8 mouse cellular contexts compared by ENCODE assay signal in the genomic region with DNA sequence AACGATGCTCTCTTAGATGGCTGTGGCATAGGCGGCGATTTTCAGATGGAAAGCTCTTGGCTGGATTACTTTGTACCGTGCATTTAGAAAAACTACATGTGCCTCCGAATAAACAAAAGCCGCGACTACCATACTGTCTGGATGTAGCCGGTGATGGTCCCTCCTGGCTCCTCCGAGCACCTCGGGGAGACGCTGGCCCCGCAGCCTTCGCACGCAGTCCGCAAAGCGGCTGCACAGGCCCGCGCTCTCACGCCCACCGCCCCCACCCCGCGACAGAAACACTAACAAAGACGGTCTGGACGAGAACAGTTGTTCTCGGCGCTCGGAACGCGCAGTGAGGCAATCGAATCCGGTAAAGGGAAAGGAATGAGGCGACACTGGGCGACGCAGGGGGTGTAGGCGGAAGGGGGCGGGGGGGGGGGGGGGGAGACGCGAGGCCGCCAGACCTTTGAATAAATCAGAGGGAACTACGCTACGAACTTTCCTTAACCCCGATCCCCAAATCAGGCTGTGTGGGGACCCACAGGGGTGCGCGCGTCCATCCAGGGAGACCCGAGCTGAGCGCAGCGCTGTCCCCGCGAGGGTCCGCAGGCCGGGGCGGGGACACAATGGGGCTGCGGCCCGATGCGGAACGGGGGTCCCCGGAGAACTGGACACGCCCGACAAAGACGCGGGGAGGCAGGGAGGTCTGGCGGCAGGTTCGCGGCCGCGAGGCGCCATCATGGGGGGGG. TPM values are rescaled to one million over a fixed set of nuclear protein-coding genes. Genes with fewer than 3 reads are reported as not detected.
DNase-seq lines count a peak whose midpoint lies in the region; ATAC-seq and TF ChIP-seq lines count a peak whose summit lies in the region.

No protein-coding gene starts in this region.

- peak overlapping the region; percentile 74 for H3K4me2 ChIP-seq in intestine, embryonic 16.5 days (ENCODE audit: low read depth, low read length)
- H3K4me2 ChIP-seq in liver, postnatal 0 days (ENCODE audit: low read depth, low read length) = peak overlapping the region; percentile 75
- peak overlapping the region; percentile 80 for H3K4me2 ChIP-seq in neural tube, embryonic 13.5 days

- TF ChIP-seq EP300 in liver, postnatal 0 days (IDR thresholded peaks at IDR 0.05; ENCODE audit: low read depth) = no peak

- H3K27ac ChIP-seq in left cerebral cortex, adult 2 months = peak overlapping the region; percentile 93
- H3K27ac ChIP-seq in brown adipose tissue, adult 24 weeks (replicated peaks; ENCODE audit: low read depth, low read length) = peak overlapping the region; percentile 94
- H3K27ac ChIP-seq in intestine, embryonic 16.5 days (ENCODE audit: low read length) = peak overlapping the region; percentile 97
- H3K27ac ChIP-seq in liver, postnatal 0 days (ENCODE audit: low read depth) = peak overlapping the region; percentile 96
- peak overlapping the region; percentile 99 for H3K27ac ChIP-seq in neural tube, embryonic 13.5 days (replicated peaks)

- no peak for TF ChIP-seq CTCF in left cerebral cortex, adult 2 months (IDR thresholded peaks at IDR 0.05)
- no peak for TF ChIP-seq CTCF in liver, postnatal 0 days (IDR thresholded peaks at IDR 0.05; ENCODE audit: low read depth)

- ATAC-seq in intestine, embryonic 16.5 days = peak; percentile 40
- ATAC-seq in liver, postnatal 0 days = peak; percentile 42
- peak; percentile 81 for ATAC-seq in neural tube, embryonic 13.5 days (ENCODE audit: low read depth)

- peak overlapping the region; percentile 85 for H3K4me3 ChIP-seq in left cerebral cortex, adult 2 months
- peak overlapping the region; percentile 99 for H3K4me3 ChIP-seq in brown adipose tissue, adult 24 weeks (ENCODE audit: insufficient read depth, low read depth, low read length)
- peak overlapping the region; percentile 89 for H3K4me3 ChIP-seq in intestine, embryonic 16.5 days (ENCODE audit: low read length)
- peak overlapping the region; percentile 84 for H3K4me3 ChIP-seq in liver, postnatal 0 days (ENCODE audit: low read depth, low read length)
- peak overlapping the region; percentile 84 for H3K4me3 ChIP-seq in neural tube, embryonic 13.5 days

- under 1% methylated on average over 53 of the region's 68 CpGs for WGBS in intestine, embryonic 16.5 days
- under 1% methylated on average over 47 of the region's 68 CpGs for WGBS in liver, postnatal 0 days (ENCODE audit: insufficient replicate concordance)
- under 1% methylated on average over 57 of the region's 68 CpGs for WGBS in neural tube, embryonic 13.5 days

- intact Hi-C loops in left cerebral cortex, adult 2 months (cut with DNase I) = loop anchor here (2.0 to 5.0 kb wide), 6 partner anchors 48 to 576 kb away; partner anchors contain the start of genes Lsm6, Otud4 and Zfp827

- no peaks in the 10 kb centered on the region for H3K36me3 ChIP-seq in intestine, embryonic 16.5 days (ENCODE audit: control insufficient read depth, insufficient read depth, low read length)
- no peaks in the 10 kb centered on the region for H3K36me3 ChIP-seq in liver, postnatal 0 days (replicated peaks; ENCODE audit: insufficient read depth, low read length)
- H3K36me3 ChIP-seq in neural tube, embryonic 13.5 days = no peaks in the 10 kb centered on the region

- H3K27me3 ChIP-seq in intestine, embryonic 16.5 days (replicated peaks; ENCODE audit: control insufficient read depth, insufficient read depth, low read length) = no peaks in the 10 kb centered on the region
- 0 out of 2 replicates have a peak, but pooled peaks cover 8% of the 10 kb centered on the region for H3K27me3 ChIP-seq in liver, postnatal 0 days (ENCODE audit: insufficient read depth, low read length)
- H3K27me3 ChIP-seq in neural tube, embryonic 13.5 days = no peaks in the 10 kb centered on the region

- peak overlapping the region; percentile 98 for H3K9ac ChIP-seq in intestine, embryonic 16.5 days (ENCODE audit: low read depth, low read length)
- H3K9ac ChIP-seq in liver, postnatal 0 days (replicated peaks) = peak overlapping the region; percentile 86
- H3K9ac ChIP-seq in neural tube, embryonic 13.5 days = peak overlapping the region; percentile 99

- no peaks in the 10 kb centered on the region for H3K9me3 ChIP-seq in intestine, embryonic 16.5 days (ENCODE audit: control insufficient read depth, low read length)
- H3K9me3 ChIP-seq in liver, postnatal 0 days (ENCODE audit: low read length) = no peaks in the 10 kb centered on the region
- no peaks in the 10 kb centered on the region for H3K9me3 ChIP-seq in neural tube, embryonic 13.5 days

- peak; percentile 36 to 44 for DNase-seq in left cerebral cortex, adult 2 months (ENCODE audit: extremely low spot score in 1 of 2, low spot score in 2 of 2)
- no peak for DNase-seq in left cerebral cortex, adult 11 months (ENCODE audit: low spot score)
- DNase-seq in gastrocnemius, postnatal 4 days (ENCODE audit: low spot score in 2 of 2) = peak; percentile 38 to 47
- DNase-seq in liver, postnatal 0 days = peak; percentile 68
- DNase-seq in thymus, postnatal 4 days = peak; percentile 66

- H3K4me1 ChIP-seq in brown adipose tissue, adult 24 weeks (ENCODE audit: control insufficient read depth, insufficient read depth, insufficient read length, low read length) = peaks cover 5% of the 10 kb centered on the region; the same call in 1 of the 2 replicates
- peaks cover 22% of the 10 kb centered on the region for H3K4me1 ChIP-seq in intestine, embryonic 16.5 days (ENCODE audit: control insufficient read depth, insufficient read depth, low read length)
- peaks cover 5% of the 10 kb centered on the region; the same call in 1 of the 2 replicates for H3K4me1 ChIP-seq in liver, postnatal 0 days (ENCODE audit: insufficient read depth)
- H3K4me1 ChIP-seq in neural tube, embryonic 13.5 days (replicated peaks) = peaks cover 48% of the 10 kb centered on the region

RNA-seq across cellular contexts. Expression of gene Smad1, which starts 0.9 kb away (rescaled TPM):
- total RNA-seq in left cerebral cortex, adult 2 months (2021) = 10 to 100 TPM; 30.8 to 32.9 TPM
- 6.3 and 7.1 TPM in 2 replicates for polyA plus RNA-seq in brown adipose tissue, adult 24 weeks (2012; ENCODE audit: insufficient read depth, insufficient read length, missing spikeins)
- total RNA-seq in gastrocnemius, postnatal 4 days (2021) = 10 to 100 TPM; 53.4 to 56.1 TPM
- polyA plus RNA-seq in intestine, embryonic 16.5 days (2015; fragmentation: Nextera tagmentation; extraction: Ambion mirVana) = 33.4 and 33.6 TPM in 2 replicates
- 8.0 and 9.6 TPM in 2 replicates for polyA plus RNA-seq in liver, postnatal 0 days (2015; fragmentation: Nextera tagmentation; extraction: Ambion mirVana)
- 68.7 and 72.1 TPM in 2 replicates for polyA plus RNA-seq in neural tube, embryonic 13.5 days (2015; fragmentation: Nextera tagmentation; extraction: Ambion mirVana)
